17 mouse cellular contexts compared by ENCODE assay signal in genomic region chr12:87368092-87368491, GRCm38 (mm10).
"Had no signal": no experiment of that assay in that cellular context is flagged by ENCODE, and none has a peak within 500 bp of the region (broad histone marks: within the 10 kb centered on the region; RNA-seq: fewer than 3 reads in every experiment).

No protein-coding gene starts in this region.

- H3K4me3 ChIP-seq: liver, embryonic 13.5 days; liver, embryonic 15.5 days; midbrain, embryonic 10.5 days; midbrain, embryonic 13.5 days; midbrain, embryonic 15.5 days; neural tube, embryonic 12.5 days had no signal

- H3K4me1 ChIP-seq: liver, embryonic 13.5 days; midbrain, embryonic 10.5 days; midbrain, embryonic 13.5 days; midbrain, embryonic 15.5 days; neural tube, embryonic 12.5 days had no signal

- H3K27me3 ChIP-seq: liver, embryonic 13.5 days; liver, embryonic 15.5 days; midbrain, embryonic 13.5 days; midbrain, embryonic 15.5 days; neural tube, embryonic 12.5 days had no signal

- H3K4me2 ChIP-seq: liver, embryonic 13.5 days; liver, embryonic 15.5 days; lung, embryonic 14.5 days; midbrain, embryonic 13.5 days; midbrain, embryonic 15.5 days; neural tube, embryonic 12.5 days had no signal

- H3K27ac ChIP-seq: liver, embryonic 13.5 days; liver, embryonic 15.5 days; midbrain, embryonic 10.5 days; midbrain, embryonic 13.5 days; midbrain, embryonic 15.5 days; neural tube, embryonic 12.5 days had no signal

- ATAC-seq: midbrain, embryonic 13.5 days; midbrain, embryonic 15.5 days had no signal

- H3K9ac ChIP-seq: liver, embryonic 13.5 days; liver, embryonic 15.5 days; lung, embryonic 14.5 days; midbrain, embryonic 13.5 days; midbrain, embryonic 15.5 days; neural tube, embryonic 12.5 days had no signal

- DNase-seq: liver, embryonic 13.5 days; lung, adult 18-20 months; lung, embryonic 14.5 days; lung, postnatal 10 days; lung, postnatal 4 days; retina, postnatal 1 day; right cerebral cortex, adult 18-20 months; right cerebral cortex, postnatal 14 days; spleen, adult 18-20 months; thymus, adult 2 months; thymus, postnatal 25 days; thymus, postnatal 4 days had no signal

- H3K9me3 ChIP-seq: liver, embryonic 13.5 days; liver, embryonic 15.5 days; midbrain, embryonic 10.5 days; midbrain, embryonic 13.5 days; midbrain, embryonic 15.5 days; neural tube, embryonic 12.5 days had no signal
